Mouse (Mus musculus): ENCODE data around the gene Tpst1.
"Not testable (repeated sequence)": the region's sequence is repeated elsewhere in the genome, so short reads cannot be mapped to it uniquely, and the experiment has no call there.

The Tpst1 gene

DNA sequence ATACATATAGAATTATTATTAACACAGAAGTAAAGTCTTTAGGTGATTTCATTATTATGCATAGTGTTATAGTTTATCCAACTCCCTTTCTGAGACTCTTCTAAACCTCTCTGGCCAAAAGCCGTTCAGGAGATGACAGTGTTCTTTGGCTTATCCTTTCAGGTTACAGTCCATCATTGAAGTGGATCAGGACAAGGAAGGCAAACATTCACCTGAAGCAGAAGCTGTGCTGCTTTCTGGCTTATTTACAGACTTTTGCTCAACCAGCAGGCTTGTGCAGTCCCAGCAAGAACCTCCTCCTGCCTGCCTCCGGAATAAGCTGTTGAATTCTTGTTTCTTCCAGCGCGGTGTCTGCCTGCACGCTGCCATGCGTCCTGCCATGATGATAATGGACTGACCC is at the start of gene Tpst1:
Tpst1 (plus strand) TSS at position 301 of the 400 bp plus-strand sequence.
- no peak for DNase-seq

DNA sequence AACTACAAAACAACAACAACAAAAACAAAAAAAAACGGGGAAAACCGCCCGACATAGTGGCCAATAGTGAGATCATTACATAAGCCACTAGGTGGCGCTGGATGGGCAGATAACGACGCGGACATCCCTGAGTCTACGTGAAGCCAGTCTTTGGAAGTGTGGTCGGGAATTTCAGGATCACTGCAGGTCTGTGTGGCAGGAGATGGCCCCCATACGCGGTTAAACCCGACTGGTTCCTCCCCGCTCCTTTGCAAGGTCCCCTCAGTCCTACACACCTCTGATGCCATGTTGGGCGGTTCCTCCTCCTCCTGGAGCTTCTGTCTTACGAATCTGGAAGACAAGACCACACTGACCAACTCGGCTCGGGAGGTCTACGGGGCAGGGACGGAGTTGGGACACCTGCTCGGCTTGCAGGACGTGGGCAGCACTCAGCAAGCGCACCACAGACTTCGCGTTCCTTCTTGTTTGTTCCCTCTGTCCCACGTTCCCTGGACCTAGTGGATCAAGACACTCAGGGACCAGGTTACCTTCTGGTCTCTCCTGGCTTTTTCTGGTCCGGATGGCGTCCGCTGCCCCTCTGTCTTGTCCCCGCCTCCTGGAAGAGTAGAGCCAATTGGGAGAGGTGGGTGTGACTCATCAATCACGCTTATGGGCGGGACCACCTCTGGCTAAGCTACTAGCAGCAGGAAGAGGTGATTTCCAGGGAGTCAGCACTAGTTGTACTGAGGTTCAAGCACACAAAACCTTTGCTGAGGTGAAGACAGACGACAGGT is 49.2 kb upstream of the Tpst1 start:
- peak; percentile 87 for DNase-seq

DNA sequence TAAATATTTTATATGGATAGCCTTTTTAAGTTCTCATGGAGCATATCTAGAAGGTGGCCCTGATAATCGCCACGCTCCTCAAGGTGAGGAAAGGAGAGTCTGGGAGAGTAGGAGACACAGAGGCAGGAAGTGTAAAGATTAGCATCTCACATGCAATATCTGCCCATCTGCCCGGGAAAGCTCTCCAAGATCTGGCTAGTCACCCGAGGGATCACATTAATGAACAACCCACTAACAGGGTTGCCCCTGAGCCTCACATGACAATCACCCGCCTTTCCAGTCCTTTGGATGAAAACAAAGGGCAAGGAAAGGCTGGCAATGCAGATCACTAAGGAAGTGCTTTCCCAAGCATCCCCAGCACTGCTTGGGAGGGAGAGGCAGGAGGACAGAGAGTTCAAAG is 46.0 kb upstream of the Tpst1 start:
- no peak for DNase-seq

DNA sequence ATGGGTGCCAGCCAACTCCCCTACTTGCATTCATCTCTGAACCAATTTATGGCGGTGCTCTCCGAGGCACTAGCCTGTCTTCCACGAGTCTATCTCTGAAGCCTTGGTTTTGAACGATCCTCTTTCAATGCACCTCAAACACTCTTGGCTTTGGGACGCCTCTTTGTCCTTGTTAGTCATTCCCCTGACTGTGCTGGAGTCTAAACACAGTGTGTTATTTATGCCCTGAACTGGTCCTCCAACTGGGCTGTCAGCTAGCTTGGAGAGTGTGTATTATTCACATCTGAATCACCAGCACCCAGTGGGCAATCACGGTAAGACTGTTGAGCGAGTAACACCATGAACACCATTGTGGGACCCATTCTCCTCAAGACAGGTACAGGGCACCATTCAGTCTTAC is 45.4 kb upstream of the Tpst1 start:
- no peak for DNase-seq

DNA sequence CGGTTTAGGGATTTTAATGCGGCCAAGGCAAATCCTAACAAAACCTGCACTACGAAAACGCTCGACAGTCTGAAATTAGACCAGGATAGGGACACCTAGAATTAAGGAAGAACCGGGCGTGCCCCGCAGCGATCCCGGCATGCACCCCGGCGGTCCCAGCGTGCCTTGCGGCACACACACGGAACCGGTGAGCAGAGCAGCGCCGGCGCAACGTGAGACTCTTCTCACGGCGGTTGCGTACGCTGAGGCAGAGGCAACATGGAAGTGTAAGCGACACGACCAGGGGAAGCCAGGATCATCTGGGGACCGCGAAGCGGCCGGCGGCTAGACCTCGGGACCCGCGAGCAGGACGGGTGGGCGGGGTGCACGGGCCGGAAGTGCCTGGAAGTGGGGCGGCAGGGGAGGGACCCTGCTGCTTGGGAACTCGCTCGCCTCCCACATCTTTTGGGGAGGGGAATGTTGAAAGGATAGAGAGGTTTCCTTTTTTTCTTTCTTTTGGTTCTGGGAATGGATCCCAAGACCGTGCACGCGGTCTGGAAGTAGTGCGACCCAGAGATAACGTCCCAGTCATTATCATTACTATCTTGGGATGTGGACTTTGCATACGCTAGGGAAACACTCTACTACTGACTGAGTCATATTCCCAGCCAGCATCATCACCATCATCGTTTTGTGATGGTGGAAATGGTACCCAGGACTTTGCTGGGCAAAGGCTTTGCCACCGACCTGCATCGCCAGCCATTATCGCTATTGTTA is 43.8 kb upstream of the Tpst1 start, which contains the start of the genes Asl and Crcp:
Asl (minus strand) TSS at position 106 of the 756 bp plus-strand sequence.
Crcp (plus strand) TSS at position 149 of the 756 bp plus-strand sequence.
- peak; percentile 85 for DNase-seq

DNA sequence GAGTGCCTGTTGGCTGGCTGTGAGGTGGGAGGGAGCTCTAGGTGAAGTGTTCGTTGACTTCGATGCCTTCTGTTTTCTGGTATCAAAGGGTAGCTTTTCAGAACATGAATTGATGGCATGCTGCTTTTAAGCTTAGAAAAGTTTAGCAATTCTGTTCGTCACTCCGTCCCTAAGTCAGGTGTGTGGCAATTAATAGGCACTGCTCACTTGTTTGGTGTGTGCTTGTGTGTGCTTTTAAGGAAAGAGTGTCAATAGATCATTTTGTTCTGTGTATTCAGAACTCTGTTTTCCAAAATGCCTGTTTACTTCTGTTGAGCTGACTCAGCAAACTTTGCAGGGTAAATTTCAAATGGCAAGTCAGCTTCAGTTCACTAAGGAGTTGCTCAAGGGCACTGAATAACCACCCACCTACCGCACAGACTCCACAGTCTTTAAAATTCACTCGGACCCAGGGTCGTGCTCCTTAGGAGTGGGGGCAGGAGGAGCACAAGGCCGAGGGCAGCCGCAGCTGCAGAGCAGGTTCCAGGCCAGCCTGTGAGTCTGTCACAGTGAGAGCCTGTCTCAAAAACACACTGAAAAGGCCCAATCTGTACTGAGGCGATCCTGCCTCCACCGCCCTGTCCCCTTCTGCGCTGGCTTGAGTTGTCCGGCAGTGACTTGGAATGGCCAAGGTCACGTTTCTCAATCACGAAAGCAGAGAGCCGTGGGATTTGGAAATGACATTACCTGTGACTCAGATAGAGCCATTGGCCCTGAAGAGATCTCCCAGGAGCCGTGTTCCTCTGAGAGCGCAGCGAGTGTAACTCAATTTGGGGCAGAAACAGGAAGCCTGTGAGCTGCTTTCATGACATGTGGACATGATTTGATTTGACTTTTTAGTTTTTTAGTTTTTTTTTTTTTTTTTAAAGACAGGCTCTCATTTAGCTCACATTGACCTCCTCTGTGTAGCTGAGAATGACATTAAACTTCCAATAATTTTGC is 41.4 kb upstream of the Tpst1 start:
- DNase-seq, result no peak

DNA sequence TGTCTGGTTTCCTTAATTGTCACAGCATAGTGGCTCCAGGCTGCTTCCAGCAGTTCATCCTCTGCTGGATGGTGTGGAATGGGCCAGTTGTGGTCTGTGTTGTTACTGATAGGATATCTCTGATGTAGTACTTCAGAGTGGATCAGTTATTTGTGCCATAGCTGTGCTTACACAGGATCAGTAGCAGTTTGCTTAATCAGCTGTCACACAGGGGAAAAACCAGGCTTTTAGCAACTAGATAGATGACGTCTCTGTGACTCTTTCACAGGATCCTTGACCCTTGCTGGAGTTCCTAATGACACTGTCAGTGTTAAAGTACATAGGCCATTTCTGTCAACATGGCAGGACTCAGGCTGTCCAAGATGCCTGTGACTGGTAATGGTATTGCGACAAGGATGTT is 39.3 kb upstream of the Tpst1 start:
- DNase-seq, result no peak

DNA sequence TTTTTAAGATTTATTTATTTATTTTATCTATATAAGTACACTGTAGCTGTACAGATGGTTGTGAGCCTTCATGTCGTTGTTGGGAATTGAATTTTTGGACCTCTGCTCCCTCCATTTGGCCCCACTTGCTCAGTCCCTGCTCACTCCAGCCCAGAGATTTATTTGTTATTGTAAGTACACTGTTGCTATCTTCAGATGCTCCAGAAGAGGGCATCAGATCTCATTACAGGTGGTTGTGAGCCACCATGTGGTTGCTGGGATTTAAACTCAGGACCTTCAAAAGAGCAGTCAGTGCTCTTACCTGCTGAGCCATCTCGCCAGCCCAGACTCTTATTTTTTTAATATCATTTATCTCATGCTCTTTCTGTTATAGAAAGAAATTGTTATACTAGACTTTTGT is 36.8 kb upstream of the Tpst1 start:
- not testable (repeated sequence) for DNase-seq

DNA sequence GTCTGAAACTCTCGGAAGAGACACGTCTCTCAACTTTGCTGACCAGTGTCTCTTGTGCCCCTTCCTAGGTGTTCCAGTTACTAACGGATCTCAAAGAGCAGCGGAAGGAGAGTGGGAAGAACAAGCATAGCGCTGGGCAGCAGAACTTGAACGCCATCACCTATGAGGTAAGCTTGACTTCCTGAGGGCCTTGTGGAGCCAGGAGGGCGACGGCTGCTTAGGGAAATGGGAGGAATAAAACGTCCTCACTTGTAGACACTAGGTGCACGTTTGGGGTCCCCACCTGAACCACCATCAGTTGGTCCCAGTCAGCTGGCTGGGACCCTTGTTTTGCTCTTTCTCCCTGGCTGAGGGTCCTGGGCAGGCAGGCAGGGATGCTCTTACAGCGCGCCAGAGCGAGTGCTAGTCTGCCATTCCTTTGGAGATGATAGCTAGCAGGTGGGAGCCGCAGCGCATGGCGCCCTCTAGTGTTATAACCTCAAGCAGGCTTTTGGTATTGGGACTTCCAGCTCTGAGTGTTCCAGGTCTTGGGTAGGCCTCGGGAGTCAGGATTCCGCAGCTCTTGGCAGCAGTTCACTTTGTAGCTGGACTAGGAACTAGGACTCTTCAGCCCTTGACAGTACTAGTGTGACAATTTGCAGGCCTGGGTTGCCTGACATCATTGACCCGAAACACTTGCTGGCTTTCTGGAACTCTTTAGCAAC is 35.2 kb upstream of the Tpst1 start:
- peak; percentile 81 for DNase-seq

DNA sequence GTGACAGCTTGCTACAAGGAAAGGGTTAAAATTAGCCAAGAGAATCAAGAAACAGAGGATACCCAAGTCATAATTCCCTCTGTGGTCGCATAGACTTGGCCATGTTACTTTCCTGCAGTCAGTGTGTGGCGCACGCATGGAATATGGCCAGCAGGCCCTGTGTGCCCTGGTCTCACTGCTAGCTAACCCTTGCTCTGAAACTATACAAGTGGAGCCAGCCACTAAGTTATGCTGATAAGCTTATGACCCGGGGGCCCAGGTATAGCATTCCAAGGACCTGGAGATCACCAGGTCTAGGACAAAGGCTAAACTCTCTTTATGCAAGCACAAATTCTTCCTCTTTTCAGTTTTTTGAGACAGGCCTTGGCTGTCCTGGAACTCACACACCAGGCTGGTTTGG is 32.3 kb upstream of the Tpst1 start:
- DNase-seq, result no peak

DNA sequence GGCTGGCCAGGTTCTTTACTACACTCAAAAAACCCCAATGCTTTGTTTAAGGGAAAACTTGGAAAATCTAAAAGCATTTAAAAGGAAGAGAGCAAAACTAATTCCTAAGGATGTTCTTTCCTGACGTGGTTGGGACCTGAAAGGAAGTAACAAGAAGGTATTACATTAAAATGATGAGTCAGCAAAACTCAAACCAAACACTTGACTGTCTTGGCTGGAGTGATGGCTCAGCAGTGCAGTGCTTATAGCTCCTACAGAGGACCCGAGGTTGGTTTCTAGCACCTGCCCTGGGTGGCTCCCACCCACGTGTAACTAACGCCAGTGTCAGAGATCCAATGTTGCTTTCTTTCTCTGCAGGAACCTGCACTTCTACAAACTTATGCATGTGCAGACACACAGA is 31.9 kb upstream of the Tpst1 start:
- DNase-seq, result no peak

DNA sequence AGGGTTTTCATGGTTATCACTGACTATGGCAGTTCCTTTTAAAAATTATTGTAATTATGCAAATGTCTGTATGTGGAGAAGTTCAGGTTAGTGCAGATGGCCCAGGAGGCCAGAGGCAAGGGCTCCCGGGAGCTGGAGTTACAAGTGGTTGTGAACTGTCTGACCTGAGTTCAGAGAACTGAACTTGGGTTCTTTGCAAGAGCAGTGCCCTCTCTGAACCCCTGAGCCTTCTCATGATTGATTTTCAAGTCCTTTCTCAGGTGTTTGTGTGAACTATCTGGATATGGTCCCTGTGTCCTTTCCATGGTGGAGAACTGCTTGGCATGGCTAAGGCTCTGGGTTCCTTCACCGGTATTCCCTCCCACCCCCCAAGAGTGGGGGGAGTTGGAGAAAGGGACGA is 29.4 kb upstream of the Tpst1 start:
- DNase-seq, result no peak

DNA sequence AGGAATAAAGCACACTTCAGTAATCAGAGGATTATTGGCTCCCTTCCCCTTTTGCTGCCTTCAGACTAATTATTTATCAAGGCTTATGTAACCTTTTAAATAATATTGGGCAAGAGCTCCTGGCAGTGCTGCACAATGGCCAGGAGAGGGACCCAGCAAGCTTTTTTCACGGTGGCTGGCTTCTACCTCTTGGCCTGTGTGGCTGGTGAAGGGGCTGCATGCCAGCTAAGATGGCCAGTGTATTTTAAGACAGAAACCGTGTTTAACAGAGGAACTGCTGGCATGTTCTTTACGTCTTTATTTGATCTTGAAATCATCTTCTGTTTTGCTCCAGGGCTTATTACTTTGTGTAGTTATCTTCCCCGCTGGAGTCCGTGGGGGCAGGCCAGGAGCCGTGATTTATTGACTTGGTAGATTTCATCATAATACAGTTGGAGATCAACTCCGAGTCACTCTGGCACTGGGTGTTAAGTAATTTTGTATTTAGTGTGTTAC is 28.9 kb upstream of the Tpst1 start:
- peak; percentile 95 for DNase-seq

DNA sequence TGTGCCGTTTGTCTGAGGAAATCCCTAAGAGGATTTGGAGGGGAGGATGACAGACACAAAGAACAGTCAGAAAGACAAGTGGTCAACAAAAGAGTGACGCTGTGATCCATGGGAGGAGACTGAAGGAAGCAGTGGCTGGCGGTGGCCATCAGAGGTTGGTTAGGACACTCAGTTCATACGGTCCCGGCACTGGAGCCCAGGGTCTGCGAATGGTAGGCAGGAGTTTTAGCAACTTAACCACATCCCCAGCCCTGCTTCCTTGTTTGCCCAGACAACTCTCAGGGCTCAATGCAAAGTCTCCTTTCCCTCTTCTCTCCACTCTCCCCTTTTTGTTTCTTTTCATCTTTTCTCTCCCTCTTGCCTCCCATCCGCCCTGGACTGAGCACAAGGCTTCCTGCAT is 27.0 kb upstream of the Tpst1 start:
- DNase-seq, result no peak

DNA sequence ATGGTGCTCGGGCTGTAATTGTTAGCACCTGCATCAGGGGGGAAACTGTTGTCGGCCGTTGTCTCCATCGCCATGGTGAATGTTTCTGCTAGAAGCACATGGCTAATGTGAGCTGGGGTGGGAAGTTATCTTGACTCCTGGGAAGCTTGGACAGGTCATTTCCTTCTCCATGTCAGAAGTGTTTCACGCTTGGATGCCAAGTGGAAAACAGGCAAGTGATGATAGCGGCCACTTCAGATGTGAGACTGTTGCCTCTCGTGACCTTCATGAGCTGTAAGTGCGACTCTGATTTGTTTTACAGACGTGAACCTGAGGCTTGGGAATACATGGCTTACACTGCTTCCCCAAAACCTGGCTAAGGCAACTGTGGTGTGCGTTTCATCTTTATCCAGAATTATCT is 26.5 kb upstream of the Tpst1 start:
- DNase-seq, result no peak

DNA sequence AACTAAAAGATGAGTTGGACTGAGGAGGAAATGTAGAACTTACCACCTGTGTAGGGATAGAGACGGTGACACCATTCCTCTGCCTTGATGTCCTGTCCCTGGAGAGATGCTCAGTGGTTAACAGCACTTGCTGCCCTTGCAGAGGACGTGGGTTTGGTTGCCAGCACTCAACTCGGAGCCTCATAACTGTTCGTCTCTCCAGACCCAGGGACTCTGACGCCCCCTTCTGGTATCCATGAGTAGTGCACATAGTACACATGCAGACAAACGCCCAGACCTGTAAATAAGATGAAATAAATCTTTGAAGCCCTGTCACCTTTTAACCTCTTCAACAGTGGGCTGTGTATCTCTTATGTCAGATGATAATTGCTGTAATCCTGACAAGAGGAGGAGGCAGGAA is 26.1 kb upstream of the Tpst1 start:
- no peak for DNase-seq

DNA sequence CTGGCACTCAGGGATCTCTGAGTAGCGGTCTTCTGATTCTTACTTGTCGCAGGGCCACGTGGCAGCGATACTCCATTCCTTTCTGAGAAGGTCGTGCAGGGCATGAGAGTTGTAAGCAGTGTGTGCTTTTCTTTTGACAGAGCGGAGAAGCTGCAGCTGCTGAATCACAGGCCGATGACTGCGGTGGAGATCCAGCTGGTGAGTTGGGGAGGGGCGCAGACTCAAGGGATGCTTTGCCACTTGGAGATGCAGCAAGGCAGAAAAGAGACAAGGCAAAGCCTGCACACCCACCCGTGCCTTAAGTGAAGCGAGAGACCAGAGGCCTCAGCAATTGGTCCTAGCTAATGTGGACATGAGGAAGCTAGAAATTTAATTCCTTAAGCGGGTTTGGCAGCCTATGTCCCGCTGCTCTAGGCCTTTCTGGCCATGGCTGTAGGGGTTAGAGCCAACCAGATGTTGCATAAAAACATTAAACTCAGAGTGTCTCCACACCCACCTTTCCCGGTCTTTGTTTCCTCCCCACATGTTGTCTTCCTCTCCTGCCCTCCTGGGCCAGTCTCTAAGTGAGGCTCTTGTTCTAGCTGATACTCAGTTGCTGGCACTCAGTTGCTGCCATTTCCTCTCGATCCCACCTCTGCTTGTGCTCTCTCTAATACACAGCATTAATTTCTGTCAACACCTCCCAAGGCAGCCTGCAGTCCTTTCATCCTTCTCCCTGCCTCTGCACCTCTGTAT is 24.2 kb upstream of the Tpst1 start:
- no peak for DNase-seq

DNA sequence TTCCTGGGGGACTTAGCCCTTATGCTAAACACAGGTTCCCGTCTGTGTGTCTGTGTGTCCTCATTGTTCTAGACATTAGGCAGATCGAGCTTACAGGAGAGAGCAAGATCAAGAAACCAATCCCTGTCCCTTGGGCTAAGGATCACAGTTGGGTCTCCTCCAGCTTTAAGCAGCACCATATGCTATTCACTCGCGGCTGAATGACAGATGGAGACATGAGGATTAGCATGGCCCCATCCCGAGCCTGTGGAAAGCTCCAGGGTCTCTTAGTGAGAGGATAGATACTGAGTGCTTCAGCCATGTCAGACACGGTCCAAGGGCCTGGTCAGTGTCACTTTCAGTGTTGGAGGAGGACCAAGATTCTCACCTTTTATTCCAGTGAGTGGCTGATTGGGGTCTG is 22.7 kb upstream of the Tpst1 start:
- peak; percentile 95 for DNase-seq

DNA sequence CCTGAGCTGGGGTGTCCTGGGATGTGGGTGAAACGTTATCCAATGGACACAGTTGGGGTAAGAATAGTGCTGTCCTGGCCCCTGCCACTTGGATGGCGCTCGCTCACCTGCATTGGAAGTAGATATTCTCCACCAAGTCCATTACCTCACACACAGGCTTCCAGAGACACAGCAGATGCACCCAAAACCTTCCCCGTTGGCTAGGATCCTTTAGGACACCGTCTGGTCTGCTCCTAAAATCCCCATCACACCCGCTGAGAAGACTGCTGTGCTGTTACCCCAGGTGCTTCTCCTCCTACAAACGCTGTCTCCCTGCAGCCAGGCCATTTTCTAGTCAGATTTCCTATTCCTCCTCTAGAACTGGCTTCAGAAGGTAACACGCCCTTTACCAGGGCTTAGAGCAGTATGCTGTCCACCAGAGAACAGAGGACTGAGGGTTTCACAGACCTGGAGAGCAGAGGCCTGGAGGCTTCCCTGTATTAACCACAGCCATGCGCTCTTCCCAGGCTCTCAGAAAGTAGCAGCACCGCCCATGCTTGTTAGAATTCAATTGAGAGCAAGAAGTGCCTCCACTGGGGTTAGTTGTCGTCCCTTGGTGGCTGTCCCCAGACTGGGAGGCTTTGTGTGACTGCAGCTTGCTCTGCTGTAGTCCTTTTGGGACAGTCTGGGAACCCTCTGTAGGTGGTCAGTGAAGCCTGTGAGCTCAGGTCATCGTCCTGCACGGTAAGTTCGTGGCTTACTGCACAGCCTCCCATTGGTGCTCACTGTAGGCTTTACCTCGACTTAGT is 21.9 kb upstream of the Tpst1 start:
- DNase-seq, result peak; percentile 63

DNA sequence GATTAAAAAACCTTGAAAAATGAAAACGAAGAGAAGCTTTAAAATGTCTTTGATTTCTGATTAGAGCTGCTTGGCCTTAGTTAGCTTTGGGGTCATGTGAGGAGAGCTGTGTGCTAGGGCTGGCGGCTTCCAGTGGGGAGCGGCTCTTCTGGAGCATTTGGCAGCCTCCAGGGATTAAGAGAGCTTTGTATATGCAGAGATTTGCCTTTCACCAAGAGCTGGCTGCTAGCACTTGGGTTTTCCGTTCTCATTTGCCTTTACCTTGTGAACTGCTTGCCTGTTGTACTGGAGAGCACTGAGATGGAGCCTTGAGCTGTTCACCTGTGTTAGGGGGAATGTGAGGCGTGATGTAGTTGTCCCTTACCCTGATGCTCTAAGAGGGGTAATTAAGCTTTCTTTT is 20.6 kb upstream of the Tpst1 start:
- no peak for DNase-seq

DNA sequence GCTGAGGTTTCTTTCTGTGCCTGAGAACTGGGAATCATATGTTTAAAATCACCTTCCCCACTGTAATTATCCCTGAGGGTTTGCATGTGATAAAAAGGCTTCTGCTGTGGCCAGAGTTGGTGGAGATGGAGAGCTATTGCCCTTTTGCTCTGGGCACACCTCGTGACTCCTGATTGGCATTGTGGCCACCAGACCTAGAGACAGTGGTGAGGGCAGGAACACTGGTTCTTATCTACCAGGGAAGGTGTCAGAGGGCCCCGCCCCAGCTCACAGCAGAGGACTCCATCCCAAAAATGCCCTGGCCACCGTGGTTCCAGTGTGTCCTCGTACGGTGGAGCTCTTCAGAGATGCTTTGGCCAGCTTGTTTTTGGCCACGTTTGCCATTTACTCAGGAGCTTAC is 20.2 kb upstream of the Tpst1 start:
- DNase-seq, result no peak
